Comparison of ENCODE assay signal across 7 mouse cellular contexts in genomic region chrX:75749312-75749711, GRCm38 (mm10).
DNase-seq lines count a peak whose midpoint lies in the region; ATAC-seq and TF ChIP-seq lines count a peak whose summit lies in the region.
"Not testable (repeated sequence)": the region's sequence is repeated elsewhere in the genome, so short reads cannot be mapped to it uniquely, and the experiment has no call there.

No protein-coding gene starts in this region.

- peak; percentile 79 for DNase-seq in cerebellum, adult 8-10 months
- DNase-seq in forebrain, embryonic 14.5 days (ENCODE audit: low spot score), result peak; percentile 44
- peak; percentile 27 for DNase-seq in hindbrain, embryonic 10.5 days (ENCODE audit: low spot score)
- peak; percentile 77 for DNase-seq in layer of hippocampus, adult 9-10 months (ENCODE audit: low spot score)
- DNase-seq in lung, embryonic 14.5 days, result peak; percentile 66
- DNase-seq in ovary, adult 18-20 months (ENCODE audit: low spot score), result peak; percentile 57
- peak; percentile 57 for DNase-seq in urinary bladder, adult 2 months (ENCODE audit: low spot score)

- not testable (repeated sequence) for H3K4me1 ChIP-seq in forebrain, embryonic 14.5 days (ENCODE audit: control insufficient read depth, insufficient read depth, low read length); hindbrain, embryonic 10.5 days (replicated peaks); lung, embryonic 14.5 days (ENCODE audit: insufficient read depth)

- not testable (repeated sequence) for H3K9me3 ChIP-seq in forebrain, embryonic 14.5 days (replicated peaks; ENCODE audit: control insufficient read depth, low read length); hindbrain, embryonic 10.5 days; lung, embryonic 14.5 days (ENCODE audit: low read depth, low read length)

- peak; percentile 30 for TF ChIP-seq CTCF in lung, embryonic 14.5 days (IDR thresholded peaks at IDR 0.05; ENCODE audit: low read depth)

- not testable (repeated sequence) for ATAC-seq in forebrain, embryonic 14.5 days; lung, embryonic 14.5 days (ENCODE audit: insufficient read depth)

- not testable (repeated sequence) for H3K27me3 ChIP-seq in forebrain, embryonic 14.5 days (replicated peaks; ENCODE audit: control insufficient read depth, insufficient read depth, low read length); hindbrain, embryonic 10.5 days (ENCODE audit: insufficient read depth, poor library complexity, severe bottlenecking); lung, embryonic 14.5 days (ENCODE audit: insufficient read depth, low read length)

- H3K27ac ChIP-seq in forebrain, embryonic 14.5 days (ENCODE audit: low read depth, low read length); hindbrain, embryonic 10.5 days; lung, embryonic 14.5 days (ENCODE audit: low read depth): not testable (repeated sequence)

- H3K4me3 ChIP-seq in forebrain, embryonic 14.5 days (ENCODE audit: low read depth, low read length); hindbrain, embryonic 10.5 days; lung, embryonic 14.5 days (ENCODE audit: low read depth, low read length): not testable (repeated sequence)

- not testable (repeated sequence) for H3K9ac ChIP-seq in forebrain, embryonic 14.5 days (ENCODE audit: low read length); lung, embryonic 14.5 days

- WGBS in forebrain, embryonic 14.5 days, result 62% methylated on average over 9 of the region's 10 CpGs
- WGBS in hindbrain, embryonic 10.5 days, result 56% methylated on average over 10 of the region's 10 CpGs
- WGBS in lung, embryonic 14.5 days, result 72% methylated on average over 9 of the region's 10 CpGs

- H3K4me2 ChIP-seq in forebrain, embryonic 14.5 days (ENCODE audit: low read length); lung, embryonic 14.5 days: not testable (repeated sequence)

- H3K36me3 ChIP-seq in forebrain, embryonic 14.5 days (ENCODE audit: control insufficient read depth, insufficient read depth, low read length); hindbrain, embryonic 10.5 days; lung, embryonic 14.5 days (ENCODE audit: insufficient read depth): not testable (repeated sequence)

Comparison
In these comparisons a context has a peak if more than half of its experiments do, and no peak if none do; other contexts are left out.
1. DNase-seq: peak in every context shown above with its lines; median percentile 79 in cerebellum, adult 8-10 months; 77 in layer of hippocampus, adult 9-10 months; 66 in lung, embryonic 14.5 days; 57 in ovary, adult 18-20 months; 57 in urinary bladder, adult 2 months; 44 in forebrain, embryonic 14.5 days; 27 in hindbrain, embryonic 10.5 days.